Comparison of ENCODE assay signal across 8 mouse cellular contexts in the genomic region with DNA sequence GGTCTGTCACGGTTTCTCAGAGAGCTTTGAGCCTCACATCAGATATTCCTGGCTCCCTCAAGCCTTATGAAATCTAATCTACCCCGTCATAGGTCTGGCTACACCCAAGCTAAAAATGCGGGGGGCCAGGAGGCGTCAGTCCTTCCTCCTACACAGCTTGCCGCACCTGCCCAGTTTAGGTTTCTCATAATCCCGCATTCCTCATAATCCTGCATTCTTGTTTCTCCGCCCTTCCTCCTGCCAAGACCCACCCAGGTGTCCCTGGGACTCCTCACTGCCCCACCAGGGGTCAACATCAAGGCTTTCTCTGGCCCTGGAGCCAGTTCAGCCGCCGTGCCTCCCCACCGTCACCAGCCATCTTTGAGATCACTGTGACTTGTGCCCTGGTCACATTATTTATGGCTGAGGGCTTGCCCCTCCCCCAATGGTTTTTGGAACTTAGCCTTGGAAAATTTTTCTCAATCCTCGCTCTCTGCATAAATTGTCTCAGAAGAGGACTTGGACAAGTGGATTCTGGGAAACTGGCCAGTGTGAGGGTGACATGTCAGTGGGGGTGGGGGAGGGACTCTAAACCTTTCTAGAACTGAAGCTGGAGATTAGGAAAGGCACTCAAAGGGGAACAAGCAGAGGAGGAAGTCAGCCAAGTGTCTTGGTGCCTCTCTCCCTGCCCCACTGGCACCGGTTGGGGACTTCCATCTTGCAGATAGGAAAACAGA. TPM values are rescaled to one million over a fixed set of nuclear protein-coding genes. Genes with fewer than 3 reads are reported as not detected.
DNase-seq lines count a peak whose midpoint lies in the region; ATAC-seq and TF ChIP-seq lines count a peak whose summit lies in the region.

No protein-coding gene starts in this region.

- H3K9me3 ChIP-seq in midbrain, embryonic 12.5 days, result no peaks in the 10 kb centered on the region
- no peaks in the 10 kb centered on the region for H3K9me3 ChIP-seq in midbrain, embryonic 10.5 days (replicated peaks)

- no peak for TF ChIP-seq POLR2A in kidney, adult 2 months (IDR thresholded peaks at IDR 0.05; ENCODE audit: low read depth, low read length)

- H3K4me1 ChIP-seq in midbrain, embryonic 12.5 days, result peaks cover 14% of the 10 kb centered on the region
- H3K4me1 ChIP-seq in midbrain, embryonic 10.5 days, result peaks cover 37% of the 10 kb centered on the region
- H3K4me1 ChIP-seq in brown adipose tissue, adult 24 weeks (ENCODE audit: control insufficient read depth, insufficient read depth, insufficient read length, low read length), result peaks cover 7% of the 10 kb centered on the region; the same call in 1 of the 2 replicates
- H3K4me1 ChIP-seq in kidney, adult 2 months (ENCODE audit: control insufficient read depth, insufficient read depth, low read length), result peaks cover 12% of the 10 kb centered on the region; the same call in 1 of the 2 replicates

- DNase-seq in midbrain, embryonic 10.5 days (ENCODE audit: low spot score), result no peak
- peak; percentile 74 to 84 for DNase-seq in frontal cortex, postnatal 36 days (ENCODE audit: low spot score in 2 of 2)
- peak; percentile 94 for DNase-seq in kidney, adult 2 months
- DNase-seq in left cerebral cortex, postnatal 4 days, result peak; percentile 79
- peak; percentile 68 to 76 for DNase-seq in right cerebral cortex, adult 2 months (ENCODE audit: low spot score in 2 of 2)

- H3K27me3 ChIP-seq in midbrain, embryonic 12.5 days, result peaks cover 4% of the 10 kb centered on the region
- H3K27me3 ChIP-seq in midbrain, embryonic 10.5 days (ENCODE audit: low read depth, poor library complexity, severe bottlenecking), result peaks cover 26% of the 10 kb centered on the region; the same call in 1 of the 2 replicates
- no peaks in the 10 kb centered on the region for H3K27me3 ChIP-seq in kidney, adult 2 months (replicated peaks; ENCODE audit: control insufficient read depth, insufficient read depth, low read length)

- TF ChIP-seq CTCF in kidney, adult 2 months (conservative IDR thresholded peaks at IDR 0.05; ENCODE audit: insufficient read depth, insufficient read length, low read depth, low read length), result no peak

- H3K4me2 ChIP-seq in midbrain, embryonic 12.5 days (replicated peaks), result no peak overlapping the region

- no peaks in the 10 kb centered on the region for H3K36me3 ChIP-seq in midbrain, embryonic 12.5 days
- H3K36me3 ChIP-seq in midbrain, embryonic 10.5 days, result no peaks in the 10 kb centered on the region
- H3K36me3 ChIP-seq in kidney, adult 2 months (ENCODE audit: control insufficient read depth, insufficient read depth, low read length), result no peaks in the 10 kb centered on the region

- no peak overlapping the region for H3K9ac ChIP-seq in midbrain, embryonic 12.5 days (replicated peaks)

- ATAC-seq in midbrain, embryonic 12.5 days (ENCODE audit: low FRiP score, low read depth), result peak; percentile 19; the same call in 1 of the 2 replicates
- ATAC-seq in CD4-positive, CD25-positive, alpha-beta regulatory T cell, adult 4 months, result no peak

- H3K4me3 ChIP-seq in midbrain, embryonic 12.5 days, result no peak overlapping the region
- H3K4me3 ChIP-seq in midbrain, embryonic 10.5 days, result no peak overlapping the region
- H3K4me3 ChIP-seq in brown adipose tissue, adult 24 weeks (ENCODE audit: insufficient read depth, low read depth, low read length), result peak overlapping the region; percentile 51
- H3K4me3 ChIP-seq in kidney, adult 2 months (ENCODE audit: insufficient read depth, low read depth, low read length), result no peak overlapping the region

- intact Hi-C loops in left cerebral cortex, postnatal 4 days (cut with DNase I), result loop anchor here (5.0 kb wide), 1 partner anchor 170 kb away; no protein-coding TSS in a partner anchor

- WGBS in midbrain, embryonic 12.5 days, result 52% methylated on average over 12 of the region's 12 CpGs
- WGBS in midbrain, embryonic 10.5 days, result 59% methylated on average over 12 of the region's 12 CpGs
- 23% methylated on average over 12 of the region's 12 CpGs for WGBS in kidney, adult 2 months

- 0 out of 2 replicates have a peak overlapping the region, but pooled peaks have one; percentile 1 for H3K27ac ChIP-seq in midbrain, embryonic 12.5 days (replicated peaks)
- H3K27ac ChIP-seq in midbrain, embryonic 10.5 days (replicated peaks), result no peak overlapping the region
- peak overlapping the region; percentile 80 for H3K27ac ChIP-seq in brown adipose tissue, adult 24 weeks (replicated peaks; ENCODE audit: low read depth, low read length)
- H3K27ac ChIP-seq in kidney, adult 2 months (ENCODE audit: insufficient read depth, low read depth, low read length), result peak overlapping the region; percentile 80

RNA-seq across cellular contexts. Expression of gene Bcdin3d, which starts 23.2 kb away (rescaled TPM):
- polyA plus RNA-seq in midbrain, embryonic 12.5 days (2016; fragmentation: Nextera tagmentation; extraction: Ambion mirVana), result 19.9 and 20.1 TPM in 2 replicates
- polyA plus RNA-seq in midbrain, embryonic 10.5 days (2016; fragmentation: Nextera tagmentation; extraction: Ambion mirVana), result 21.3 and 22.1 TPM in 2 replicates
- polyA plus RNA-seq in brown adipose tissue, adult 24 weeks (2012; ENCODE audit: insufficient read depth, insufficient read length, missing spikeins), result 3.3 and 8.0 TPM in 2 replicates
- polyA plus RNA-seq in kidney, adult 2 months (2012; rRNA removed), result 5.8 and 7.0 TPM in 2 replicates
- 1 to 10 TPM; 7.8 to 8.0 TPM for total RNA-seq in left cerebral cortex, postnatal 4 days (2021)
- 10 to 100 TPM; 27.9 to 41.0 TPM for polyA plus RNA-seq in CD4-positive, CD25-positive, alpha-beta regulatory T cell, adult 4 months (2017; shearing (Covaris generic))

RNA-seq across cellular contexts. Expression of gene Faim2, which starts 30.3 kb away (rescaled TPM):
- 2.0 and 3.1 TPM in 2 replicates for polyA plus RNA-seq in midbrain, embryonic 12.5 days (2016; fragmentation: Nextera tagmentation; extraction: Ambion mirVana)
- 0.86 and 1.1 TPM in 2 replicates for polyA plus RNA-seq in midbrain, embryonic 10.5 days (2016; fragmentation: Nextera tagmentation; extraction: Ambion mirVana)
- polyA plus RNA-seq in brown adipose tissue, adult 24 weeks (2012; ENCODE audit: insufficient read depth, insufficient read length, missing spikeins), result not detected in 2 replicates
- polyA plus RNA-seq in kidney, adult 2 months (2012; rRNA removed), result 0.43 and 1.3 TPM in 2 replicates
- 10 to 100 TPM; 53.6 to 65.1 TPM for total RNA-seq in left cerebral cortex, postnatal 4 days (2021)
- under 1 TPM in 1 of 2 experiments, not detected in 1; 0.03 TPM for polyA plus RNA-seq in CD4-positive, CD25-positive, alpha-beta regulatory T cell, adult 4 months (2017; shearing (Covaris generic))

RNA-seq across cellular contexts. Expression of gene Nckap5l, which starts 40.1 kb away (rescaled TPM):
- polyA plus RNA-seq in midbrain, embryonic 12.5 days (2016; fragmentation: Nextera tagmentation; extraction: Ambion mirVana), result 12.9 and 15.8 TPM in 2 replicates
- 11.0 and 11.3 TPM in 2 replicates for polyA plus RNA-seq in midbrain, embryonic 10.5 days (2016; fragmentation: Nextera tagmentation; extraction: Ambion mirVana)
- polyA plus RNA-seq in brown adipose tissue, adult 24 weeks (2012; ENCODE audit: insufficient read depth, insufficient read length, missing spikeins), result 1.1 and 1.9 TPM in 2 replicates
- polyA plus RNA-seq in kidney, adult 2 months (2012; rRNA removed), result 3.1 and 3.9 TPM in 2 replicates
- total RNA-seq in left cerebral cortex, postnatal 4 days (2021), result 10 to 100 TPM; 39.0 to 39.2 TPM
- 1 to 10 TPM; 1.2 to 2.3 TPM for polyA plus RNA-seq in CD4-positive, CD25-positive, alpha-beta regulatory T cell, adult 4 months (2017; shearing (Covaris generic))
